Mouse (Mus musculus): ENCODE results near the gene Cxcr3. TPM values are rescaled to one million over a fixed set of nuclear protein-coding genes. Genes with fewer than 3 reads are reported as not detected.

The Cxcr3 gene
- total RNA-seq (2023): 10 to 100 TPM; 28.6 to 48.0 TPM

GRCm38 (mm10) chrX:101733828-101734319 lies at the start of gene Cxcr3:
Gene Cxcr3 (minus strand): TSS chrX:101734269.

Other genes with a start within 250 kb of the Cxcr3 start
- 10 to 100 TPM; 43.7 to 50.9 TPM for gene Taf1, start 201.5 kb downstream of the Cxcr3 start, total RNA-seq (2023)
- gene Ogt, start 94.2 kb downstream of the Cxcr3 start, total RNA-seq (2023): 100 to 1,000 TPM; 267 to 295 TPM
- under 1 TPM in 1 of 2 experiments, not detected in 1; 0.92 TPM for gene Gm4779, start 60.2 kb upstream of the Cxcr3 start, total RNA-seq (2023)
- under 1 TPM in 1 of 2 experiments, not detected in 1; 0.36 TPM for gene 8030474K03Rik, start 60.4 kb upstream of the Cxcr3 start, total RNA-seq (2023)
- gene Nhsl2, start 115.1 kb upstream of the Cxcr3 start, total RNA-seq (2023): 1 to 10 TPM; 1.4 to 2.3 TPM